ENCODE assay signal across 8 mouse cellular contexts in genomic region chr15:10400415-10400814, GRCm38 (mm10). TPM values are rescaled to one million over a fixed set of nuclear protein-coding genes. Genes with fewer than 3 reads are reported as not detected.
DNase-seq lines count a peak whose midpoint lies in the region; ATAC-seq lines count a peak whose summit lies in the region.

No protein-coding gene starts in this region.

- DNase-seq in embryonic facial prominence, embryonic 11.5 days (ENCODE audit: low spot score): peak; percentile 63
- DNase-seq in embryonic facial prominence, embryonic 10.5 days (ENCODE audit: low spot score): no peak
- DNase-seq in hindbrain, embryonic 14.5 days (ENCODE audit: low spot score): peak; percentile 53
- peak; percentile 51 for DNase-seq in retina, embryonic 14.5 days (ENCODE audit: low spot score)
- DNase-seq in cerebellum, postnatal 4 days (ENCODE audit: low spot score in 2 of 2): no peak

- H3K4me1 ChIP-seq in embryonic facial prominence, embryonic 11.5 days (ENCODE audit: control insufficient read depth, insufficient read depth, low read length): no peaks in the 10 kb centered on the region
- H3K4me1 ChIP-seq in embryonic facial prominence, embryonic 10.5 days: peaks cover 5% of the 10 kb centered on the region; the same call in 1 of the 2 replicates
- H3K4me1 ChIP-seq in midbrain, embryonic 13.5 days (replicated peaks): no peaks in the 10 kb centered on the region
- H3K4me1 ChIP-seq in midbrain, embryonic 16.5 days (ENCODE audit: control insufficient read depth, insufficient read depth, low read length): no peaks in the 10 kb centered on the region
- H3K4me1 ChIP-seq in hindbrain, embryonic 14.5 days (replicated peaks; ENCODE audit: control insufficient read depth, insufficient read depth, low read length): no peaks in the 10 kb centered on the region

- no peak overlapping the region for H3K4me2 ChIP-seq in embryonic facial prominence, embryonic 11.5 days (ENCODE audit: low read depth, low read length)
- no peak overlapping the region for H3K4me2 ChIP-seq in midbrain, embryonic 13.5 days (replicated peaks)
- H3K4me2 ChIP-seq in midbrain, embryonic 16.5 days (ENCODE audit: low read length): no peak overlapping the region
- no peak overlapping the region for H3K4me2 ChIP-seq in hindbrain, embryonic 14.5 days (replicated peaks)

- no peak overlapping the region for H3K27ac ChIP-seq in embryonic facial prominence, embryonic 11.5 days (replicated peaks; ENCODE audit: low read depth, low read length)
- no peak overlapping the region for H3K27ac ChIP-seq in embryonic facial prominence, embryonic 10.5 days (replicated peaks)
- no peak overlapping the region for H3K27ac ChIP-seq in midbrain, embryonic 13.5 days
- no peak overlapping the region for H3K27ac ChIP-seq in midbrain, embryonic 16.5 days (ENCODE audit: low read length)
- no peak overlapping the region for H3K27ac ChIP-seq in hindbrain, embryonic 14.5 days

- WGBS in embryonic facial prominence, embryonic 11.5 days: 60% methylated on average over 3 of the region's 3 CpGs
- 66% methylated on average over 3 of the region's 3 CpGs for WGBS in embryonic facial prominence, embryonic 10.5 days
- 49% methylated on average over 3 of the region's 3 CpGs for WGBS in midbrain, embryonic 13.5 days
- WGBS in midbrain, embryonic 16.5 days: 48% methylated on average over 3 of the region's 3 CpGs
- 38% methylated on average over 3 of the region's 3 CpGs for whole genome bisulfite sequencing in hindbrain, embryonic 14.5 days

- no peaks in the 10 kb centered on the region for H3K27me3 ChIP-seq in embryonic facial prominence, embryonic 11.5 days (ENCODE audit: control insufficient read depth, insufficient read depth, low read length)
- no peaks in the 10 kb centered on the region for H3K27me3 ChIP-seq in embryonic facial prominence, embryonic 10.5 days (replicated peaks; ENCODE audit: low read depth, poor library complexity, severe bottlenecking)
- no peaks in the 10 kb centered on the region for H3K27me3 ChIP-seq in midbrain, embryonic 13.5 days
- H3K27me3 ChIP-seq in midbrain, embryonic 16.5 days (ENCODE audit: control insufficient read depth, insufficient read depth, low read depth, low read length): no peaks in the 10 kb centered on the region
- H3K27me3 ChIP-seq in hindbrain, embryonic 14.5 days (ENCODE audit: control insufficient read depth, insufficient read depth, low read length): no peaks in the 10 kb centered on the region

- no peaks in the 10 kb centered on the region for H3K9me3 ChIP-seq in embryonic facial prominence, embryonic 11.5 days (replicated peaks; ENCODE audit: control insufficient read depth, low read length)
- H3K9me3 ChIP-seq in embryonic facial prominence, embryonic 10.5 days: no peaks in the 10 kb centered on the region
- no peaks in the 10 kb centered on the region for H3K9me3 ChIP-seq in midbrain, embryonic 13.5 days
- H3K9me3 ChIP-seq in midbrain, embryonic 16.5 days (replicated peaks; ENCODE audit: control insufficient read depth, low read length, poor library complexity, severe bottlenecking): no peaks in the 10 kb centered on the region
- peaks cover 6% of the 10 kb centered on the region; the same call in 1 of the 2 replicates for H3K9me3 ChIP-seq in hindbrain, embryonic 14.5 days (ENCODE audit: control insufficient read depth, low read length)

- no peak overlapping the region for H3K4me3 ChIP-seq in embryonic facial prominence, embryonic 11.5 days (ENCODE audit: low read depth, low read length)
- no peak overlapping the region for H3K4me3 ChIP-seq in embryonic facial prominence, embryonic 10.5 days
- no peak overlapping the region for H3K4me3 ChIP-seq in midbrain, embryonic 13.5 days (replicated peaks)
- H3K4me3 ChIP-seq in midbrain, embryonic 16.5 days (ENCODE audit: low read depth, low read length): no peak overlapping the region
- no peak overlapping the region for H3K4me3 ChIP-seq in hindbrain, embryonic 14.5 days (replicated peaks; ENCODE audit: low read length)

- H3K36me3 ChIP-seq in embryonic facial prominence, embryonic 11.5 days (replicated peaks; ENCODE audit: control insufficient read depth, insufficient read depth, low read depth, low read length): no peaks in the 10 kb centered on the region
- H3K36me3 ChIP-seq in embryonic facial prominence, embryonic 10.5 days (replicated peaks): no peaks in the 10 kb centered on the region
- H3K36me3 ChIP-seq in midbrain, embryonic 13.5 days: no peaks in the 10 kb centered on the region
- no peaks in the 10 kb centered on the region for H3K36me3 ChIP-seq in midbrain, embryonic 16.5 days (ENCODE audit: control insufficient read depth, insufficient read depth, low read length)
- no peaks in the 10 kb centered on the region for H3K36me3 ChIP-seq in hindbrain, embryonic 14.5 days (replicated peaks; ENCODE audit: control insufficient read depth, insufficient read depth)

- no peak for ATAC-seq in embryonic facial prominence, embryonic 11.5 days (replicated peaks; ENCODE audit: insufficient number of reproducible peaks, low FRiP score, low TSS enrichment, low read depth)
- peak; percentile 65; the same call in 1 of the 2 replicates for ATAC-seq in midbrain, embryonic 13.5 days
- ATAC-seq in midbrain, embryonic 16.5 days: no peak
- 0 out of 2 replicates have a peak, but pooled peaks have one; percentile 53 for ATAC-seq in hindbrain, embryonic 14.5 days (ENCODE audit: low FRiP score)
- no peak for ATAC-seq in granulocyte monocyte progenitor cell, adult 5-6 weeks (replicated peaks; ENCODE audit: poor library complexity, severe bottlenecking)

- H3K9ac ChIP-seq in embryonic facial prominence, embryonic 11.5 days (replicated peaks; ENCODE audit: low read length): no peak overlapping the region
- no peak overlapping the region for H3K9ac ChIP-seq in midbrain, embryonic 13.5 days (replicated peaks)
- no peak overlapping the region for H3K9ac ChIP-seq in midbrain, embryonic 16.5 days (ENCODE audit: low read depth, low read length)
- H3K9ac ChIP-seq in hindbrain, embryonic 14.5 days: no peak overlapping the region

RNA-seq across cellular contexts. Expression of gene Agxt2, which starts 42.1 kb away (rescaled TPM):
- not detected in 2 replicates for polyA plus RNA-seq in embryonic facial prominence, embryonic 11.5 days (2014; fragmentation: Nextera tagmentation; extraction: Ambion mirVana)
- not detected in 2 replicates for polyA plus RNA-seq in embryonic facial prominence, embryonic 10.5 days (2016; fragmentation: Nextera tagmentation; extraction: Ambion mirVana)
- polyA plus RNA-seq in midbrain, embryonic 13.5 days (2015; fragmentation: Nextera tagmentation; extraction: Ambion mirVana): not detected in 2 replicates
- polyA plus RNA-seq in midbrain, embryonic 16.5 days (2015; fragmentation: Nextera tagmentation; extraction: Ambion mirVana): not detected in 2 replicates
- not detected in 2 replicates for polyA plus RNA-seq in hindbrain, embryonic 14.5 days (2014; fragmentation: Nextera tagmentation; extraction: Ambion mirVana)
- not detected in 2 replicates for total RNA-seq in granulocyte monocyte progenitor cell, adult 5-6 weeks (2014; fragmentation: Nextera tagmentation)
- total RNA-seq in granulocyte monocyte progenitor cell, adult 5-6 weeks (2017): not detected in 2 replicates

Comparison
In these comparisons a context has a peak if more than half of its experiments do, and no peak if none do; other contexts are left out.
1. ATAC-seq: peak in midbrain, embryonic 13.5 days (single experiment) and hindbrain, embryonic 14.5 days (single experiment); none in embryonic facial prominence, embryonic 11.5 days (single experiment), midbrain, embryonic 16.5 days (single experiment) and granulocyte monocyte progenitor cell, adult 5-6 weeks (single experiment).
2. DNase-seq: peak in embryonic facial prominence, embryonic 11.5 days (single experiment), hindbrain, embryonic 14.5 days (single experiment) and retina, embryonic 14.5 days (single experiment); none in embryonic facial prominence, embryonic 10.5 days (single experiment) and cerebellum, postnatal 4 days (0 of 2).